Mouse (Mus musculus): Measurements from ENCODE around the gene Ldhal6b. TPM values are rescaled to one million over a fixed set of nuclear protein-coding genes. Genes with fewer than 3 reads are reported as not detected.

Gene Ldhal6b
- polyA plus RNA-seq, 1 experiment from 2014 or later, result not detected

DNA sequence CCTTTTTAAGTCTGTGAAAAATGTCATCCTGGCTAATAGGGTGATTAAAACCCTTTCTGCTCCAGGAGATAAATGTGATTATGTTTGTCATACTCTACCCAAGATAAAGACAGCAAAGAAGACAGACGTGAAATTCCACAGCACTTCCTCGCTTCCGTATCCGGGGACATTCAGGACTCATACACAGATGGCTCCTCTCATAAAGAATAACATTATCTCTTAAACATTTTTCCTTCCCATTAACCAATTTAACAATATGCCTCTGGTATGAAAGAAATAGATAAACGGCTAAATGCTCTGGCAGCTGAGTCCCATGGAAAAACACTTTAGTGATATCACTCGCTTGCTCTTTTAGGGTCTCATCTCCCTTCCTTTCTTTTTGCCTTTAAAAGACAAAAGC is 11.5 kb downstream of the Ldhal6b start:
- 0 out of 2 replicates have a peak, but pooled peaks cover 5% of the 10 kb centered on the region for H3K4me1 ChIP-seq
- 0 out of 2 replicates have a peak, but pooled peaks cover 6% of the 10 kb centered on the region for H3K36me3 ChIP-seq
- no peaks in the 10 kb centered on the region for H3K9me3 ChIP-seq
- WGBS, result 42% methylated on average over 6 of the region's 6 CpGs
- H3K27ac ChIP-seq, result no peak overlapping the region
- no peak overlapping the region for H3K9ac ChIP-seq
- H3K4me2 ChIP-seq, result no peak overlapping the region
- H3K27me3 ChIP-seq (replicated peaks), result no peaks in the 10 kb centered on the region; the same call in 1 of the 2 replicates
- H3K4me3 ChIP-seq (replicated peaks), result no peak overlapping the region
- ATAC-seq (ENCODE audit: insufficient read depth, low FRiP score, low read depth), result no peak

DNA sequence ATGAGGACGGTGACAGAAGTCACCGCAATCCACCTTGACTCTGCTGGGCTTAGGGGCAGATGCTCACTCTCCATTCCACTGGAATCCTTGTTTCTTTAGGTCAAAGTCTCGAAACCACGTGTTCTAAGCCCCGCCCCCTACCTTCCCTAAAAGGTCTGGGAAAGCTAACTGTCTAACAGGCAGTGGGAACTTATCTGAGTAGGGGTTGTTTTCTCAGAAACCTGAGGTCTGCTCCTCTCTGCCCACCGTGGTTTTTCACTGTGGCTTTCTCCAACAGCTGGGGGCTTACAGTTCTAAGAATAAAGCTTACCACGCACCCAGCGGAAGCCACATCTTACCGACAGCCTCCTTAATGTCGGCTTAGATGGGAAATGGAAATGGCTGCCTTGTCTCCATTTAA is 12.0 kb downstream of the Ldhal6b start:
- 0 out of 2 replicates have a peak, but pooled peaks cover 6% of the 10 kb centered on the region for H3K36me3 ChIP-seq
- no peak overlapping the region for H3K27ac ChIP-seq
- no peaks in the 10 kb centered on the region; the same call in 1 of the 2 replicates for H3K27me3 ChIP-seq (replicated peaks)
- 33% methylated on average over 10 of the region's 10 CpGs for WGBS
- no peak overlapping the region for H3K4me3 ChIP-seq (replicated peaks)
- ATAC-seq (ENCODE audit: insufficient read depth, low FRiP score, low read depth), result no peak
- H3K4me2 ChIP-seq, result no peak overlapping the region
- 0 out of 2 replicates have a peak, but pooled peaks cover 6% of the 10 kb centered on the region for H3K4me1 ChIP-seq
- no peak overlapping the region for H3K9ac ChIP-seq
- no peaks in the 10 kb centered on the region for H3K9me3 ChIP-seq

DNA sequence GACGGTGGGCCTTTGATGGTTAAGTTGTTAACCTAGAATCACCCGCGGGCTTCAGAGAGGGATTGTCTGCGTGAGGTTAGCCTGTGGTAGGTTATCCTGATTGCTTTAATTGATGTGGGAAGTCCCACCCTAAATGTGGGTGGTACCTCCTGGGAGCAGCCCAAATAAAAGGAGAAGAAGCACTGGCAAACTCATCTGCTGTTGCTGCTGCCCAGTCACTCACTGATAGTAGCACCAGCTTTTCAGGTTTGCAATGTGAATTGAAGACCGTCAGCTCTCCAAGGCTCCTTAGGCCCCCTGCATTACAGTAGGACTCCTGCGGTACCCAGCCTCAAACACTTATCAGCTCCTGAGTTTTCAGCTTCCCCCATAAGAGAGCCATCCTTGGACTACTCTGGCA is 14.7 kb downstream of the Ldhal6b start:
- H3K9me3 ChIP-seq, result no peaks in the 10 kb centered on the region
- no peak overlapping the region for H3K9ac ChIP-seq
- H3K4me1 ChIP-seq, result 0 out of 2 replicates have a peak, but pooled peaks cover 6% of the 10 kb centered on the region
- no peak overlapping the region for H3K4me3 ChIP-seq (replicated peaks)
- H3K27ac ChIP-seq, result no peak overlapping the region
- H3K27me3 ChIP-seq (replicated peaks), result no peaks in the 10 kb centered on the region; the same call in 1 of the 2 replicates
- WGBS, result 85% methylated on average over 6 of the region's 6 CpGs
- ATAC-seq (ENCODE audit: insufficient read depth, low FRiP score, low read depth), result no peak
- H3K4me2 ChIP-seq, result no peak overlapping the region
- H3K36me3 ChIP-seq, result no peaks in the 10 kb centered on the region

DNA sequence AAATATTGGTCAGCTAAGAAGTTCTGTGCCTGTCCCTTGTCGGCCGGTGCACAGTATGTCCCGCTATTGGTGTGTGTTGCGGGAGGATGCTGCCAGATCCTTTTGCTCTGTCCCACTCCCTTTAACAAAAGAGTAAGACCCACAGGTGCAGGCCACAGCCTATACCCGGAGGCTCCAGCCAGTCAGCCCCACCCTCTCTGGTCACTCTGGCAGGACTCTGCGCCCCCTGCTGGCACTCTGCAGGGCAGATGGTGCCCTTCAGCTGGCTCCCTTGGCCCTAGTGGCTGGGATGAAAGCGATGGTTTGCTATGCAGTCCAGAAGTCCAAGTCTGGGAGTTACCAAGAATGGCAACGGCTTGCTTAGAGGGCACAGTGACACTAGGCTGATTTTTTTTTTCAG is 15.9 kb downstream of the Ldhal6b start:
- Histone ChIP-seq H3K36me3 (no peaks in the 10 kb centered on the region), H3K9ac (no peak overlapping the region), H3K27me3 (replicated peaks) (no peaks in the 10 kb centered on the region; the same call in 1 of the 2 replicates), H3K27ac (no peak overlapping the region), H3K4me1 (0 out of 2 replicates have a peak, but pooled peaks cover 6% of the 10 kb centered on the region), H3K4me3 (replicated peaks) (no peak overlapping the region), H3K9me3 (no peaks in the 10 kb centered on the region), H3K4me2 (peak overlapping the region; percentile 44)
- peak; percentile 59; the same call in 1 of the 2 replicates for ATAC-seq (ENCODE audit: insufficient read depth, low FRiP score, low read depth)
- WGBS, result 28% methylated on average over 8 of the region's 8 CpGs

DNA sequence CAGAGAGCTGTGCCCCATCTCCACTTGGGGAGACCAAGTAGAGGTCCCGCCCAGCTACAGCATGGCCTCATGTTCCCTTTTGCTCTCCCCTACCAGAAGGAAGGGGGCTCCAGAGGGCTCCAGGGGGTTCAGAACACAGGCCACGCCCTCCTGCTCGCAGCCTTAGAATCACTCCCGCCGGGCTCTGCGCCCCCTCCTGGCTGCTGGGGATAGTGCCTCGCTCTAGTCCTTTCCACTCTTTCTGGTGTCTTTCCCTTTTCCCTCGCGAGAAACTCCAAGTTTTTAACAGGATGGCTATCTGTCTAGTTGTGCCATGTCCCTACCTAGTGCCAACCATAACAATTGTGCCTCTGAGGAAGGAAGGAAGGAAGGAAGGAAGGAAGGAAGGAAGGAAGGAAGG is 16.5 kb downstream of the Ldhal6b start:
- Histone ChIP-seq H3K9me3 (no peaks in the 10 kb centered on the region), H3K36me3 (no peaks in the 10 kb centered on the region), H3K4me1 (0 out of 2 replicates have a peak, but pooled peaks cover 6% of the 10 kb centered on the region), H3K9ac (no peak overlapping the region), H3K4me2 (peak overlapping the region; percentile 44), H3K4me3 (replicated peaks) (no peak overlapping the region), H3K27ac (no peak overlapping the region), H3K27me3 (replicated peaks) (no peaks in the 10 kb centered on the region; the same call in 1 of the 2 replicates)
- WGBS, result 6% methylated on average over 9 of the region's 9 CpGs
- 0 out of 2 replicates have a peak, but pooled peaks have one; percentile 5 for ATAC-seq (ENCODE audit: insufficient read depth, low FRiP score, low read depth)

DNA sequence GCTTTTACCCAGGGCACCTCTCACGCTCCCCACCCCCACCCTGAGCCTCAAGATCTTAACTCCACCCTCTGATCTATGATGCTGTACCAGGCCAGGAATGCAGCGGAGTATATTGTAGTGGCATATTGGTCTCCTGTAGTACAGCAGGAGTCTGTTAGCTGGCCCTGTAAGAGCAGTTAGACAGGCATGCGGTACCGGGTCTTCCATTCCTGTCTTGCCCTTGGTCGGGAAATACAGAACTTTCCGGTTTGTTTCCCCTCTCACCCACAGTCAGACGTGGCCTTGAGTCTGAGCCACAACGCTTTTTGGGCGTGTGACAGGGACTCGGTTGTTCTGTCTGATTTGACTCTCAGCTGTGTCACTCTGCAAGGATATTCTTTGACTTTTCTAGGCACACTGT is 17.3 kb downstream of the Ldhal6b start:
- Histone ChIP-seq H3K4me2 (no peak overlapping the region), H3K27ac (no peak overlapping the region), H3K9me3 (no peaks in the 10 kb centered on the region), H3K4me1 (0 out of 2 replicates have a peak, but pooled peaks cover 6% of the 10 kb centered on the region), H3K9ac (no peak overlapping the region), H3K36me3 (no peaks in the 10 kb centered on the region), H3K27me3 (replicated peaks) (no peaks in the 10 kb centered on the region; the same call in 1 of the 2 replicates), H3K4me3 (replicated peaks) (no peak overlapping the region)
- 78% methylated on average over 10 of the region's 10 CpGs for WGBS
- ATAC-seq (ENCODE audit: insufficient read depth, low FRiP score, low read depth), result no peak

DNA sequence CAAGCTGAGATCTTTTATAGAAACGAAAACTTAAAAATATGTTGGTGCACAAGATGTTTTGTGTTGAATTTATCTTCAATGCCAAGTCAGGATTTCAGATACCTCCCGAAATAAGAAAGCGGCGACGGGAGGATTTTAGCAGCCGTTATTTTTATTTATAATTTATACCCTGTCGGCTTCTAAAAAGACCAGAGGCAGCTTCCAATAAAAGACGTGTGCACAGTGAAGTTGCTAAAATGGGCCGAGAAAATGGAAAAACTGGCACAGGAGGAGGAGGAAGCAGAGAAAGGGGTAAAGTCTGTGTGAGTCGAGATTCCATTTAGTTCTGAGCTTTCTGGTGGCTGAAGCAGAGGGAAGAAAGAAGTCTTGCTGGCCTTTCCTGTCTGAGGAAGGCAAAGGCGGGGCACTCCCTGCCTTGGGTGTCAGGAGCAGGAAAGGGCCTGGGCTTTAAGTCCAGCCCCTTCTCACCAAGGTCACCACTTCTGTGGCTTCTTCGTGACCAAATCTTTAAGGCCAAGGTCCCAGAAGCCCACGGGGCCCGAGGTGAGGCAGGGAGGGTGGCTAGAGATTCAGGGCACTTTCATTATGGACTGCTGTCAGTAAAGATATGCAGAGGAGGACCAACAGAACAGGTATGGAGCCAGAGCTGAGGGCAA is 18.0 kb downstream of the Ldhal6b start:
- 63% methylated on average over 14 of the region's 14 CpGs for WGBS
- Histone ChIP-seq H3K9ac (no peak overlapping the region), H3K9me3 (no peaks in the 10 kb centered on the region), H3K36me3 (no peaks in the 10 kb centered on the region), H3K4me3 (replicated peaks) (no peak overlapping the region), H3K27me3 (replicated peaks) (no peaks in the 10 kb centered on the region; the same call in 1 of the 2 replicates), H3K4me1 (0 out of 2 replicates have a peak, but pooled peaks cover 6% of the 10 kb centered on the region), H3K4me2 (no peak overlapping the region), H3K27ac (no peak overlapping the region)
- ATAC-seq (ENCODE audit: insufficient read depth, low FRiP score, low read depth), result no peak

DNA sequence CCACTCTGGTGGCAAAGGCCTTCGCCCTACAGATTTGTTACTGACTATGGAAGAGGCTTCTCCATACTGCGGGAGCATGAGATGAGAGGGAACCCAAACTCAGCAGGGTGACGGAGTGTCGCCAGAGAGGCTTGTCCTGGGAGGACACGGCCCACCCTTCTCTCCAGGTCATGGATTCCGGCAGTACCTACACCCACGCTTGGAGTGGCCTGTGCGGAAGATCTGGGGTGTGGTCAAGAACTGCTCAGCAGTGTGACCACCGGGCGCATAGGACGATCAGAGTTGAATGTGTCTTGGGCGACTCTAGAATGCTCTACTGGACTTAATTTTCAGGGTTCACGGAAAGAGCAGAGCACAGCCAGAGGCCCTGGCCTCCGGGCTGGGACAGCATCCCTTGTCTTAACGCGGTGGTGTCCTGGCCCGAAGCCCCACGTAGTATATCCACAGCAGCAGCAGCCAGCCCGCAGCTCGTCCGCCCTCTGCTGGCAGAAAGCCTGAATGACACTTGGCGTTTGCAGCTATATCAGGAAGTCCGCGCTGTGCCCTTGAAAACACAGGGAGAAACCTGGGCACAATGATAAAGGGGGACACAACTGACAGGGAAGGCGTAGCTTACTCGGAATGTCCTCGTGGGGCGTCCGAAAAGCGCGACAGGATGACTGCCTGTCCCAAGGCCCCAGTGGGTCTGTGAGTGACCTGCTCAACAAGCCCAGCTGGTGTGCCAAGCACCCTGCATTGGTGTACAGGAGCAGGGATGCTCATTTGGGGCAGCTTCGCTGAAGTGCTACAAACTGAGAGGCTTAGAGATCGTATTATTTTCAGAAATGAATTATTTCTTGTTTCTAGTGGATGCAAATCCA is 21.2 kb downstream of the Ldhal6b start:
- Histone ChIP-seq H3K9ac (no peak overlapping the region), H3K4me2 (peak overlapping the region; percentile 14), H3K36me3 (no peaks in the 10 kb centered on the region), H3K4me3 (replicated peaks) (no peak overlapping the region), H3K9me3 (no peaks in the 10 kb centered on the region), H3K27ac (no peak overlapping the region), H3K4me1 (0 out of 2 replicates have a peak, but pooled peaks cover 2% of the 10 kb centered on the region), H3K27me3 (replicated peaks) (no peaks in the 10 kb centered on the region)
- 26% methylated on average over 33 of the region's 33 CpGs for WGBS
- ATAC-seq (ENCODE audit: insufficient read depth, low FRiP score, low read depth), result peak; percentile 74

DNA sequence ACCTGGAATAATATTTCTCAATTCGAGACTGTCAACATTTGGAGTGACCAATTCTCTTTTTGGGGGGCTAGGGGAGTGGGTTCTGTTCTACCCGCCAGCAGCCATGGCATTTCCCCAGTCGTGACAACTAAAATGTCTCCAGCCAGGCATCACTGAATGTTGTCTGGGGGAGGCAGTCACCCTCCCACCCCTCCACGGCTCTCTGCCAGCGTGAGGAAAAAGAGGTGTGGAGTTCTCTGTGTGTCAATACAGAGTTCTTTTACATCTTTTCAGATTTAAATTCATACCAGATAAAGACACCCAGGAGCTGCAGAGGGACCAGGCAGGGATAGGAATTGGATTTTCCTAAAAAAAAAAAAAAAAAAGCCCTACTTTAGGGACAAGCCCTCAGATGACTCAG is 22.4 kb downstream of the Ldhal6b start:
- H3K4me1 ChIP-seq, result no peaks in the 10 kb centered on the region
- WGBS, result 76% methylated on average over 5 of the region's 5 CpGs
- H3K36me3 ChIP-seq, result no peaks in the 10 kb centered on the region
- no peaks in the 10 kb centered on the region for H3K9me3 ChIP-seq
- no peak overlapping the region for H3K4me2 ChIP-seq
- no peak for ATAC-seq (ENCODE audit: insufficient read depth, low FRiP score, low read depth)
- H3K9ac ChIP-seq, result no peak overlapping the region
- H3K4me3 ChIP-seq (replicated peaks), result no peak overlapping the region
- H3K27ac ChIP-seq, result no peak overlapping the region
- H3K27me3 ChIP-seq (replicated peaks), result no peaks in the 10 kb centered on the region

DNA sequence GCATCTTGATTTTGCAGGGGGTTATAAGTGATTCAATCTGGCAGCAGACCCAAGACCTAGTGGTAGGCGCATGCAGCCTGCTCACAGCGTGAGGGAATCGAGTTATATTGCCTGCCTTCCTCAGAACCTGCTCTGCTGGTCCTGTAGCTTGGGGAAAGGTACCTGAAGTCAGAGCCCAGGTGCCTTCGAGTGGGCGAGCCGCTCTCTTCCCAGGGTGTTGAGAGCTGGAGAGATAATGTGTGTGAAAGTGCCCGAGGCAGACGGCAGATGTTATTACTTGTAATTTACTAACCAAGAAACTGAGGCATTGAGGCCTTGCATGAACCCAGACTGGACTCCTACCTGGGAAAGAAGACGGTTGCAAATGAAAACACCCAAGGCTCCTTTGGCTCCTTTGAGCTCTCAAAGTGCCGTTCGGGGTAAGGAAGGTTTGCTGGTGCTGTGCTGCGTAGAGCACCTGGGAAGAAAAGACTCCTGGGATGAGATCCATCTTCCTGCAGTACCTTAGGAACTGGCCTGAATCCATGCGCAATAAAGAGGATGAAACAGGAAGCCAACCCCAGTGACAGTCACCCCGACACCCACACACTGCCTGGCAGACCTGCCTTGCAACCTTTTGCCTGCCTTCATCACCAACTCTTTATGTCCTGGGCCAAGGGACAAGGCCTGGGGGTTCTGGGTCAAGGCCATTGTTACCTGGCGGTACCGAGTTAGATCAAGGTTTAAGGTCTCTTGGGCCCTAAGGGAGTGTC is 22.9 kb downstream of the Ldhal6b start:
- no peak overlapping the region for H3K9ac ChIP-seq
- no peak overlapping the region for H3K4me3 ChIP-seq (replicated peaks)
- no peak overlapping the region for H3K27ac ChIP-seq
- 79% methylated on average over 16 of the region's 16 CpGs for WGBS
- no peak overlapping the region for H3K4me2 ChIP-seq
- no peaks in the 10 kb centered on the region for H3K9me3 ChIP-seq
- no peaks in the 10 kb centered on the region for H3K36me3 ChIP-seq
- H3K27me3 ChIP-seq (replicated peaks), result no peaks in the 10 kb centered on the region
- no peaks in the 10 kb centered on the region for H3K4me1 ChIP-seq
- no peak for ATAC-seq (ENCODE audit: insufficient read depth, low FRiP score, low read depth)

DNA sequence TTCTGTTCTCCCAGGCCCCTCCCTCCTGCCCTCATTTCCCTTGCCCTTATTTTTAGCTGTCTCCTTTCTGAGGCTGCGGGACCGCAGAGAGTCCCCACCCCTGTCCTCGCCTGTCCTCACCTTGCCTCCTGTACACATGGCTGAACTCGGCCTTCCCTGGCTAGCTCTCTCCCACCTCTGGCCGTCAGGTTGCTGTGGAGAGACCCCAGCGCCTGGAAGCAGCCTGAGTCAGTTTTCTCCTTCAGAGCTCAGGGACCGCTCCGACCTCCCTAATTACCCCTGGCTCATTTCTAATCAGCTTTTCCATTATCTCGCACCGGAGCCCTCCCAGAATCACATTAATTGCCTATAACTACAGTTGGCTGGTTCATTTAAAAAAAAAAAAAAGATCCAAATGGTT is 27.9 kb downstream of the Ldhal6b start:
- Histone ChIP-seq H3K36me3 (no peaks in the 10 kb centered on the region), H3K4me1 (no peaks in the 10 kb centered on the region), H3K4me3 (replicated peaks) (no peak overlapping the region), H3K9ac (no peak overlapping the region), H3K27me3 (replicated peaks) (no peaks in the 10 kb centered on the region), H3K4me2 (no peak overlapping the region), H3K27ac (no peak overlapping the region), H3K9me3 (no peaks in the 10 kb centered on the region)
- 66% methylated on average over 10 of the region's 10 CpGs for WGBS
- ATAC-seq (ENCODE audit: insufficient read depth, low FRiP score, low read depth), result no peak
